Mouse (Mus musculus) CH12.LX (cell line): ENCODE results near the gene Tacr2. TPM values are rescaled to one million over a fixed set of nuclear protein-coding genes. Genes with fewer than 3 reads are reported as not detected.

ENCODE experiments used
- DNase-seq: peaks from one replicate; pipeline ENCODE4 v3.0.0-alpha.2; 2013; ENCODE audit errors: extremely low read depth
- H3K27ac ChIP-seq: 2 replicates; pipeline ENCODE4 v1.5.1; 2012; ENCODE audit warnings: low read depth, mild to moderate bottlenecking, control low read depth, moderate library complexity; ENCODE audit not compliant: insufficient read depth
- H3K27me3 ChIP-seq: replicated peaks from 2 replicates; pipeline ENCODE3; 2012; ENCODE audit warnings: inconsistent platforms
- H3K36me3 ChIP-seq, 2 experiments: replicated peaks in 1 of 2; 2 replicates each; pipeline versions ENCODE3 to v1.6.1; 2012; ENCODE audit warnings: inconsistent platforms in 1 of 2, low read length in 1 of 2, mild to moderate bottlenecking in 1 of 2, mixed read lengths in 1 of 2, moderate library complexity in 1 of 2; ENCODE audit not compliant: control insufficient read depth in 1 of 2, insufficient read depth in 1 of 2
- H3K4me1 ChIP-seq, 2 experiments: 2 replicates each; pipeline ENCODE4 v1.6.1; 2012; ENCODE audit warnings: inconsistent platforms in 1 of 2, moderate library complexity in 1 of 2; ENCODE audit not compliant: insufficient read depth in 2 of 2, control insufficient read depth in 1 of 2
- H3K4me2 ChIP-seq: 2 replicates; pipeline ENCODE4 v1.6.1; 2012; ENCODE audit warnings: low read depth, mild to moderate bottlenecking, control low read depth; ENCODE audit not compliant: poor library complexity, insufficient read depth, severe bottlenecking
- H3K4me3 ChIP-seq, 3 experiments: fragments of 150-350 bp in 1 of 3; sonication (generic) in 1 of 3; replicated peaks in 1 of 3; 2 replicates each; pipeline versions ENCODE3 to v1.5.1; 2011 to 2012; ENCODE audit warnings: low read depth in 2 of 3, low read length in 2 of 3, mild to moderate bottlenecking in 2 of 3, moderate library complexity in 2 of 3, control low read depth in 1 of 3, improper control_type of control experiment in 1 of 3, inconsistent platforms in 1 of 3, mixed read lengths in 1 of 3; ENCODE audit not compliant: poor library complexity in 1 of 3
- H3K79me2 ChIP-seq: replicated peaks from 2 replicates; pipeline ENCODE4 v1.6.1; 2012; ENCODE audit warnings: mild to moderate bottlenecking, moderate library complexity; ENCODE audit not compliant: control insufficient read depth, poor library complexity, insufficient read depth, severe bottlenecking; ENCODE audit errors: extremely low read depth
- H3K9ac ChIP-seq: 2 replicates; pipeline ENCODE4 v1.6.1; 2012; ENCODE audit warnings: low read depth, mild to moderate bottlenecking, control low read depth, moderate library complexity; ENCODE audit not compliant: insufficient read depth
- H3K9me3 ChIP-seq: replicated peaks from 2 replicates; pipeline ENCODE3; 2012; ENCODE audit warnings: low read length, inconsistent platforms, mixed read lengths
- CHD2 ChIP-seq: IDR thresholded peaks from 2 replicates; pipeline ENCODE4 v1.6.1; 2011; ENCODE audit warnings: low read length, improper control_type of control experiment
- CTCF ChIP-seq, 2 experiments: IDR thresholded peaks in 1 of 2; conservative IDR thresholded peaks in 1 of 2; 2 replicates each; pipeline ENCODE4 v1.5.1; 2011 to 2012; ENCODE audit warnings: low read depth in 2 of 2, low read length in 2 of 2, improper control_type of control experiment in 1 of 2, inconsistent platforms in 1 of 2, mild to moderate bottlenecking in 1 of 2, moderate library complexity in 1 of 2
- EP300 ChIP-seq: IDR thresholded peaks from 2 replicates; pipeline ENCODE4 v1.6.1; 2011; ENCODE audit warnings: low read length, improper control_type of control experiment
- ETS1 ChIP-seq: conservative IDR thresholded peaks from 2 replicates; pipeline ENCODE4 v1.6.1; 2012; ENCODE audit warnings: low read depth, mild to moderate bottlenecking, inconsistent platforms, low read length, improper control_type of control experiment, moderate library complexity
- HCFC1 ChIP-seq: IDR thresholded peaks from 2 replicates; pipeline ENCODE4 v1.6.1; 2012; ENCODE audit warnings: low read depth, mild to moderate bottlenecking, inconsistent platforms, low read length, improper control_type of control experiment
- IRF4 ChIP-seq: IDR thresholded peaks from 2 replicates; pipeline ENCODE4 v1.6.1; 2014; ENCODE audit warnings: low read depth, mild to moderate bottlenecking, inconsistent platforms, low read length, improper control_type of control experiment
- JUN ChIP-seq: IDR thresholded peaks from 2 replicates; pipeline ENCODE4 v1.6.1; 2011; ENCODE audit warnings: low read depth, mild to moderate bottlenecking, low read length, improper control_type of control experiment, moderate library complexity; ENCODE audit not compliant: insufficient read depth
- JUND ChIP-seq: conservative IDR thresholded peaks from 2 replicates; pipeline ENCODE4 v1.6.1; 2011; ENCODE audit warnings: low read depth, low read length, improper control_type of control experiment
- MAFK ChIP-seq: IDR thresholded peaks from 2 replicates; pipeline ENCODE4 v1.6.1; 2011; ENCODE audit warnings: low read length, improper control_type of control experiment; ENCODE audit not compliant: insufficient replicate concordance
- MAZ ChIP-seq: IDR thresholded peaks from 2 replicates; pipeline ENCODE4 v1.6.1; 2012; ENCODE audit warnings: low read depth, mild to moderate bottlenecking, inconsistent platforms, low read length, improper control_type of control experiment, moderate library complexity
- MYC ChIP-seq: IDR thresholded peaks from 2 replicates; pipeline ENCODE4 v1.6.1; 2011; ENCODE audit warnings: low read depth, mild to moderate bottlenecking, improper control_type of control experiment, low read length
- NRF1 ChIP-seq: IDR thresholded peaks from 2 replicates; pipeline ENCODE4 v1.6.1; 2014; ENCODE audit warnings: low read depth, mild to moderate bottlenecking, inconsistent platforms, low read length, improper control_type of control experiment, moderate library complexity
- POLR2AphosphoS2 ChIP-seq: IDR thresholded peaks from 2 replicates; pipeline ENCODE4 v1.6.1; 2011; ENCODE audit warnings: low read depth, low read length, improper control_type of control experiment
- RAD21 ChIP-seq: IDR thresholded peaks from 2 replicates; pipeline ENCODE4 v1.6.1; 2011; ENCODE audit warnings: low read depth, mild to moderate bottlenecking, low read length, improper control_type of control experiment, moderate library complexity
- TBP ChIP-seq: conservative IDR thresholded peaks from 2 replicates; pipeline ENCODE4 v1.6.1; 2011; ENCODE audit warnings: low read depth, low read length, improper control_type of control experiment
- TCF12 ChIP-seq: IDR thresholded peaks from 2 replicates; pipeline ENCODE4 v1.6.1; 2014; ENCODE audit warnings: low read depth, mild to moderate bottlenecking, inconsistent platforms, low read length, improper control_type of control experiment
- UBTF ChIP-seq: IDR thresholded peaks from 2 replicates; pipeline ENCODE4 v1.6.1; 2012; ENCODE audit warnings: low read depth, mild to moderate bottlenecking, inconsistent platforms, low read length, improper control_type of control experiment, moderate library complexity
- ZC3H11A ChIP-seq: IDR thresholded peaks from 2 replicates; pipeline ENCODE4 v1.6.1; 2012; ENCODE audit warnings: low read depth, mild to moderate bottlenecking, inconsistent platforms, low read length, improper control_type of control experiment
- ZMIZ1 ChIP-seq: IDR thresholded peaks from 2 replicates; pipeline ENCODE4 v1.6.1; 2012; ENCODE audit warnings: low read depth, mild to moderate bottlenecking, inconsistent platforms, low read length, improper control_type of control experiment
- dilution Hi-C: fragments of 300-500 bp; cut with MboI; formaldehyde crosslinking; loops from 2 replicates; pipeline ENCODE4 v1.14.3; 2020; ENCODE audit warnings: low sequenced_read_pairs; ENCODE audit not compliant: extremely low pct_unique_long_range_greater_than_20kb, extremely low pct_ligation_motif_present
- in situ Hi-C: fragments of 300-500 bp; cut with MboI; formaldehyde crosslinking; loops from 3 replicates; pipeline ENCODE4 v1.14.3; 2019; ENCODE audit warnings: low sequenced_read_pairs, low pct_ligation_motif_present, low pct_unique_long_range_greater_than_20kb, mixed read lengths
- polyA plus RNA-seq: library from polyadenylated mRNA; unstranded; fragments of >175 nt; gene quantifications from 2 replicates; pipeline ENCODE4 v1.2.1, GENCODE M21; 2012; ENCODE audit warnings: low read depth; ENCODE audit not compliant: insufficient read length
- total RNA-seq, 2 experiments: library from RNA; depleted of rRNA; stranded (reverse); fragments of 300-350 nt in 1 of 2; fragments of >200 nt in 1 of 2; gene quantifications; 2 replicates each; pipeline ENCODE4 v1.2.3; 2012 to 2014

Tacr2 gene
- 0.04 TPM in 2 replicates for total RNA-seq (2012; rRNA removed)
- total RNA-seq (2014; rRNA removed) = 0.14 and 0.24 TPM in 2 replicates
- 0.13 TPM in 1 of 2 replicates, not detected in the other for polyA plus RNA-seq

DNA sequence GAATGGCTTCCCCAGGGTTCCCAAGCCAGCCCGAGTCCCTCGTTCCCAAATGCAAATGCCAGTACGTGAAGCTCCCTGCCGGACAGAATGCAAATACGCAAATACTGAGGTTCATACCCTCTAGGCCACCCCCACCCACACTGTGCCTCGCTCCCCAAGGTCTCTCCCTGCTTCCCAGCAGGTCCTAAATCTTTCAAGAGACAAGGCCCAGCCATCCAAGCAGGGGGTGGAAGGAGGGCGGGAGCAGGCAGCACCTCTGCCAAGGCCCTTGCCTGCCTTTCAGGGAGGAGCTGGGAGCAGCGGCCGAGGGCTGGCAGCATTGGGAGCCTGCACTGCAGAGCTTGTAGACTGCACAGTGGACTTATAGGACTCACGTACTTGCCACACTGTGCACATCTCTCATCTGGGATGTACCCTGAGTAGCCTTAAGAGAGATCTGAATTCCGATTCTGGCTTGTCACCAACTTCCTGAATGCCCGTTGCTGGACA is at the start of gene Tacr2:
Tacr2 (plus strand) TSS at position 439 of the 489 bp plus-strand sequence.
- dilution Hi-C loops = no loop called here

DNA sequence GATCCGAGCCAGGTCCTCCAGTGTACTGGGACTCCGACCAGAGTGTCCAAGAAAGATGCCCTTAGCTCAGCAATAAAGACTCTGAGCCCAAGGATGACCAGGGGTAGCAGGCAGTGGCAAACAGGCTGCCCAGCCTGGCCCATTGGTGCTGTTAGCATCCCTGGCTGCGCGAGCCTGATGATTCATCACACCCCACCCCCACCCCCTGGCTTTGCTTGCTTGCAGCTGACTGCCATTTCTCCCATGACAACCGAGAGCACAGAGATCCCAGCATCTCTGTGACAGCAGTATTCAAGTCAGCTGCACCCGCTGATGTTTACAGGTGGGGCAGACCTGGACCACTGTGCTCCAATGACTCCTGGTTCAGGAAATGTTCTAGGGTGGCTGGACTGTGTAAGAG is 49.7 kb upstream of the Tacr2 start:
- DNase-seq = no peak
- no peak overlapping the region for H3K27ac ChIP-seq
- no peak overlapping the region for H3K9ac ChIP-seq
- H3K27me3 ChIP-seq = peaks cover 76% of the 10 kb centered on the region
- H3K4me2 ChIP-seq = no peak overlapping the region
- no peak overlapping the region for H3K4me3 ChIP-seq
- dilution Hi-C loops = no loop called here
- H3K4me1 ChIP-seq = peaks cover 0 to 6% of the 10 kb centered on the region in 2 experiments; a peak in 1 of 4 replicates
- no peaks in the 10 kb centered on the region for H3K36me3 ChIP-seq
- TF ChIP-seq ETS1 (no peak), CTCF (conservative IDR thresholded peaks at IDR 0.05 in 1 of 2, IDR thresholded peaks at IDR 0.05 in 1 of 2; ENCODE audit: low read depth in 2 of 2, low read length in 2 of 2) (no peak), POLR2AphosphoS2 (no peak), CHD2 (no peak)
- peaks cover 5% of the 10 kb centered on the region for H3K9me3 ChIP-seq
- in situ Hi-C loops = no loop called here
- no peaks in the 10 kb centered on the region for H3K79me2 ChIP-seq

More for the DNA sequence above, at the start of gene Tacr2:
- in situ Hi-C loops = loop anchor here (10.0 kb wide), 1 partner anchor 147 kb away; no protein-coding TSS in a partner anchor
- TF ChIP-seq EP300 (no peak), ZMIZ1 (no peak), TBP (no peak), TCF12 (no peak)
- no peaks in the 10 kb centered on the region for H3K9me3 ChIP-seq
- no peak within 1 kb of the TSS for H3K9ac ChIP-seq
- no peak within 1 kb of the TSS for H3K4me2 ChIP-seq
- no peaks in the 10 kb centered on the region; a peak in 1 of 4 replicates for H3K4me1 ChIP-seq
- H3K36me3 ChIP-seq = no peaks in the 10 kb centered on the region
- H3K4me3 ChIP-seq = no peak within 1 kb of the TSS
- no peak for DNase-seq
- no peaks in the 10 kb centered on the region for H3K79me2 ChIP-seq
- peaks cover 29% of the 10 kb centered on the region for H3K27me3 ChIP-seq
- H3K27ac ChIP-seq = no peak within 1 kb of the TSS

DNA sequence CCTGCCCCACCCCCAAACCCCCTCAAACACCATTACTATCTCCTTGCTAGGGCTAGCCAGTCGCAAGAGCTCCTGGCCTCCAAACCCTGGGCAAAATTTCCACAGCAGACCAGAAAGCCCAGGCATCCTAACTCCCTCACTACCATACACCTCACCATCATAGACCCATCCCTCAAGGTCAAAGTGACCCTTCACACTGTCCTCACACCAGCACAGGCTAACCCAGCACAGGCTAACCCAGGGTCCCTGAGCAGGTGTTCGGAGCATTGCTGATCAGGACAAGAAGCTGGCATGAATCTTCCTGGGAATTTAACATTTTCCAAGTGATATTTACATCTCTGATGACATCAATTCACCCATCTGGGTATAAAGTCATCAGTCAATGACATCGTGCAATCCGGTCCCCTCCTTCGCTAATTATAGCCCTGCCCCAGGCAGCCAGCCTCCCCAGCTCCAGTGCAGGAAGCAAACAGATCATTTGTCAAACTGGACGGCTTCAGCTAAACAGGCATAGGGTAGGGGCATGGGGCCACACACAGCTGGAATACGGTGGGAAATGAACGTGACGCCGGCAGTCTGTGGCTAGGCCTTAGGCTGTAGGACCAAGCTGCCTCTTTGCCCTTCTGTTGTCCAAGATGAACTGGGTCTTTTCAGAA is 43.9 kb upstream of the Tacr2 start:
- Histone ChIP-seq H3K9me3 (peaks cover 8% of the 10 kb centered on the region), H3K4me1 (peaks cover 9 to 10% of the 10 kb centered on the region in 2 experiments; a peak in 3 of 4 replicates), H3K79me2 (no peaks in the 10 kb centered on the region), H3K4me2 (no peak overlapping the region), H3K4me3 (no peak overlapping the region), H3K27ac (no peak overlapping the region), H3K9ac (no peak overlapping the region), H3K27me3 (peaks cover 61% of the 10 kb centered on the region), H3K36me3 (no peaks in the 10 kb centered on the region)
- TF ChIP-seq MAZ (no peak), NRF1 (no peak), ETS1 (no peak), RAD21 (no peak), CHD2 (no peak), JUN (no peak), TBP (no peak), JUND (no peak), ZC3H11A (no peak), MAFK (no peak), UBTF (no peak), MYC (no peak), HCFC1 (no peak), IRF4 (no peak)
- no peak for DNase-seq
- in situ Hi-C loops (no loop called here), dilution Hi-C loops (no loop called here)
